Mouse (Mus musculus) heart, embryonic 16.5 days (tissue): ENCODE measurements around the gene Ccdc136. TPM values are rescaled to one million over a fixed set of nuclear protein-coding genes. Genes with fewer than 3 reads are reported as not detected.
A peak's percentile ranks its signal among the peaks of the same experiment; 100 is the strongest.
"Not testable (repeated sequence)": the region's sequence is repeated elsewhere in the genome, so short reads cannot be mapped to it uniquely, and the experiment has no call there.

Experiments used
- ATAC-seq: fragments of 200-750 bp; cut with Nextera tagmentation; replicated peaks from 2 replicates; pipeline ENCODE4 v1.8.0; 2017; ENCODE audit warnings: moderate number of reproducible peaks; ENCODE audit not compliant: insufficient read depth, low FRiP score; ENCODE audit errors: extremely low read depth
- H3K27ac ChIP-seq: fragments of 300-500 bp; sonication (generic); 2 replicates; pipeline ENCODE4 v1.5.1; 2014; ENCODE audit warnings: mild to moderate bottlenecking, low read length, control low read depth, moderate library complexity
- H3K27me3 ChIP-seq: fragments of 300-500 bp; sonication (generic); 2 replicates; pipeline ENCODE4 v1.6.1; 2014; ENCODE audit warnings: low read length, mixed read lengths; ENCODE audit not compliant: control insufficient read depth, insufficient read depth
- H3K36me3 ChIP-seq: fragments of 300-500 bp; sonication (generic); 2 replicates; pipeline ENCODE4 v1.6.1; 2014; ENCODE audit not compliant: control insufficient read depth, insufficient read depth
- H3K4me1 ChIP-seq: fragments of 300-500 bp; sonication (generic); 2 replicates; pipeline ENCODE4 v1.6.1; 2014; ENCODE audit warnings: low read length, mixed read lengths; ENCODE audit not compliant: control insufficient read depth, insufficient read depth
- H3K4me2 ChIP-seq: fragments of 300-500 bp; sonication (generic); 2 replicates; pipeline ENCODE4 v1.6.1; 2014; ENCODE audit warnings: low read depth, mild to moderate bottlenecking, control low read depth, low read length
- H3K4me3 ChIP-seq: fragments of 300-500 bp; sonication (generic); 2 replicates; pipeline ENCODE4 v1.5.1; 2014; ENCODE audit warnings: mild to moderate bottlenecking, control low read depth, low read length
- H3K9ac ChIP-seq: fragments of 300-500 bp; sonication (generic); 2 replicates; pipeline ENCODE4 v1.6.1; 2014; ENCODE audit warnings: low read length, control low read depth
- H3K9me3 ChIP-seq: fragments of 300-500 bp; sonication (generic); replicated peaks from 2 replicates; pipeline ENCODE4 v1.6.1; 2016; ENCODE audit warnings: low read length; ENCODE audit not compliant: control insufficient read depth
- WGBS: fragments of 180-500 bp; shearing (Covaris S2); extraction: QIAGEN DNeasy Blood & Tissue Kit; methylation state at CpG from one replicate; pipeline ENCODE4 v1.1.7; 2014; 5-methylcytosine and 5-hydroxymethylcytosine counted together
- polyA plus RNA-seq: library from polyadenylated mRNA; unstranded; fragments of >200 nt; fragmentation: Nextera tagmentation; extraction: Ambion mirVana; gene quantifications from 2 replicates; pipeline ENCODE4 v1.2.1, GENCODE M21; 2015

Ccdc136 gene
- 21.6 and 22.7 TPM in 2 replicates for polyA plus RNA-seq

GRCm38 (mm10) chr6:29395910-29396713 is at the start of gene Ccdc136:
Gene Ccdc136, plus strand, starts transcription at chr6:29396309.
- peak; percentile 89 for ATAC-seq

GRCm38 (mm10) chr6:29346512-29346911 is 49.6 kb upstream of the Ccdc136 start:
- H3K4me1 ChIP-seq = peaks cover 20% of the 10 kb centered on the region
- not testable (repeated sequence) for H3K27me3 ChIP-seq, H3K36me3 ChIP-seq, H3K27ac ChIP-seq, H3K9ac ChIP-seq, H3K9me3 ChIP-seq, H3K4me3 ChIP-seq, ATAC-seq, H3K4me2 ChIP-seq
- 96% methylated on average over 2 of the region's 2 CpGs for WGBS

More at GRCm38 (mm10) chr6:29395910-29396713, at the start of gene Ccdc136:
- no peaks in the 10 kb centered on the region for H3K36me3 ChIP-seq
- WGBS = under 1% methylated on average over 44 of the region's 49 CpGs
- H3K4me2 ChIP-seq = peak within 1 kb of the TSS; percentile 88
- H3K4me1 ChIP-seq = peaks cover 23% of the 10 kb centered on the region
- peaks cover 5% of the 10 kb centered on the region for H3K27me3 ChIP-seq
- H3K9ac ChIP-seq = peak within 1 kb of the TSS; percentile 82
- H3K27ac ChIP-seq = peak within 1 kb of the TSS; percentile 76
- peak within 1 kb of the TSS; percentile 77 for H3K4me3 ChIP-seq
- no peaks in the 10 kb centered on the region for H3K9me3 ChIP-seq

- peak overlapping the region; percentile 71 for H3K4me2 ChIP-seq
- peak overlapping the region; percentile 92 for H3K4me3 ChIP-seq
- H3K36me3 ChIP-seq = no peaks in the 10 kb centered on the region
- peaks cover 26% of the 10 kb centered on the region for H3K4me1 ChIP-seq
- 28% methylated on average over 7 of the region's 7 CpGs for WGBS
- H3K27me3 ChIP-seq = no peaks in the 10 kb centered on the region
- peak overlapping the region; percentile 93 for H3K27ac ChIP-seq
- ATAC-seq = no peak
- peak overlapping the region; percentile 80 for H3K9ac ChIP-seq
- no peaks in the 10 kb centered on the region for H3K9me3 ChIP-seq
Measured at GRCm38 (mm10) chr6:29347189-29347588, 48.9 kb upstream of the Ccdc136 start.

GRCm38 (mm10) chr6:29347665-29348370 is 48.3 kb upstream of the Ccdc136 start, which contains the start of gene Calu:
Gene Calu, plus strand, starts transcription at chr6:29348069.
- Histone ChIP-seq H3K4me3 (peak within 1 kb of the TSS; percentile 92), H3K36me3 (no peaks in the 10 kb centered on the region), H3K27ac (peak within 1 kb of the TSS; percentile 93), H3K4me2 (peak within 1 kb of the TSS; percentile 85), H3K9ac (peak within 1 kb of the TSS; percentile 94), H3K9me3 (no peaks in the 10 kb centered on the region), H3K4me1 (peaks cover 31% of the 10 kb centered on the region), H3K27me3 (no peaks in the 10 kb centered on the region)
- ATAC-seq = peak; percentile 99
- WGBS = under 1% methylated on average over 55 of the region's 55 CpGs

- H3K27me3 ChIP-seq = no peaks in the 10 kb centered on the region
- H3K36me3 ChIP-seq = no peaks in the 10 kb centered on the region
- 0% methylated on average over 15 of the region's 15 CpGs for WGBS
- peak overlapping the region; percentile 92 for H3K4me3 ChIP-seq
- peak overlapping the region; percentile 94 for H3K9ac ChIP-seq
- H3K4me1 ChIP-seq = peaks cover 36% of the 10 kb centered on the region
- no peaks in the 10 kb centered on the region for H3K9me3 ChIP-seq
- peak overlapping the region; percentile 92 for H3K27ac ChIP-seq
- H3K4me2 ChIP-seq = peak overlapping the region; percentile 85
- ATAC-seq = peak; percentile 6
Measured at GRCm38 (mm10) chr6:29348371-29348724, 47.8 kb upstream of the Ccdc136 start.

GRCm38 (mm10) chr6:29351613-29352012 is 44.5 kb upstream of the Ccdc136 start:
- Histone ChIP-seq H3K9ac (no peak overlapping the region), H3K4me3 (no peak overlapping the region), H3K36me3 (peaks cover 4% of the 10 kb centered on the region; the same call in 1 of the 2 replicates), H3K4me2 (no peak overlapping the region), H3K4me1 (peaks cover 44% of the 10 kb centered on the region), H3K27ac (no peak overlapping the region), H3K9me3 (no peaks in the 10 kb centered on the region), H3K27me3 (no peaks in the 10 kb centered on the region)
- no peak for ATAC-seq

GRCm38 (mm10) chr6:29352816-29353215 is 43.3 kb upstream of the Ccdc136 start:
- H3K4me3 ChIP-seq = peak overlapping the region; percentile 3; the same call in 1 of the 2 replicates
- H3K4me1 ChIP-seq = peaks cover 39% of the 10 kb centered on the region
- H3K27ac ChIP-seq = peak overlapping the region; percentile 45
- 17% methylated on average over 5 of the region's 5 CpGs for WGBS
- H3K36me3 ChIP-seq = peaks cover 12% of the 10 kb centered on the region
- H3K27me3 ChIP-seq = no peaks in the 10 kb centered on the region
- no peak for ATAC-seq
- H3K9ac ChIP-seq = no peak overlapping the region
- H3K4me2 ChIP-seq = peak overlapping the region; percentile 47
- H3K9me3 ChIP-seq = no peaks in the 10 kb centered on the region

GRCm38 (mm10) chr6:29359386-29359785 is 36.7 kb upstream of the Ccdc136 start:
- Histone ChIP-seq H3K27ac (peak overlapping the region; percentile 83), H3K4me3 (no peak overlapping the region), H3K9ac (no peak overlapping the region), H3K9me3 (no peaks in the 10 kb centered on the region), H3K4me1 (peaks cover 25% of the 10 kb centered on the region), H3K4me2 (peak overlapping the region; percentile 44; the same call in 1 of the 2 replicates), H3K27me3 (no peaks in the 10 kb centered on the region), H3K36me3 (peaks cover 24% of the 10 kb centered on the region)
- no peak for ATAC-seq
- WGBS = 72% methylated on average over 3 of the region's 3 CpGs

- peak overlapping the region; percentile 83 for H3K27ac ChIP-seq
- H3K4me1 ChIP-seq = peaks cover 21% of the 10 kb centered on the region
- no peaks in the 10 kb centered on the region for H3K27me3 ChIP-seq
- H3K9ac ChIP-seq = no peak overlapping the region
- peaks cover 26% of the 10 kb centered on the region for H3K36me3 ChIP-seq
- H3K4me2 ChIP-seq = peak overlapping the region; percentile 44
- 39% methylated on average over 6 of the region's 6 CpGs for WGBS
- no peaks in the 10 kb centered on the region for H3K9me3 ChIP-seq
- ATAC-seq = peak; percentile 82
- no peak overlapping the region for H3K4me3 ChIP-seq
Measured at GRCm38 (mm10) chr6:29360211-29360610, 35.9 kb upstream of the Ccdc136 start.
